Mouse (Mus musculus): ENCODE measurements at regions not wholly inside any gene's neighbourhood (a gene's known extent, or its start where the extent isn't known, plus 50 kb on each side); places are given as distances from the start of the nearest gene placed in this dataset.

- no peak overlapping the region for H3K9ac ChIP-seq
- no peak for ATAC-seq (replicated peaks)
- WGBS, result 60% methylated on average over 5 of the region's 5 CpGs
Measured at GRCm38 (mm10) chr13:45262011-45262410, 127.5 kb upstream of the Mylip start.

GRCm38 (mm10) chr13:45266287-45267064 is 123.1 kb upstream of the Mylip start:
- Histone ChIP-seq H3K27ac (no peak overlapping the region), H3K4me1 (peaks cover 12% of the 10 kb centered on the region; the same call in 1 of the 2 replicates), H3K27me3 (replicated peaks) (no peaks in the 10 kb centered on the region), H3K4me3 (no peak overlapping the region), H3K4me2 (no peak overlapping the region), H3K36me3 (replicated peaks) (no peaks in the 10 kb centered on the region), H3K9me3 (no peaks in the 10 kb centered on the region), H3K9ac (no peak overlapping the region)
- 94% methylated on average over 6 of the region's 6 CpGs for WGBS
- ATAC-seq (replicated peaks), result no peak

More at GRCm38 (mm10) chr13:45262011-45262410, 127.5 kb upstream of the Mylip start:
- Histone ChIP-seq H3K27me3 (replicated peaks) (no peaks in the 10 kb centered on the region), H3K9me3 (no peaks in the 10 kb centered on the region), H3K27ac (no peak overlapping the region), H3K4me2 (no peak overlapping the region), H3K4me3 (no peak overlapping the region), H3K4me1 (no peaks in the 10 kb centered on the region), H3K36me3 (replicated peaks) (no peaks in the 10 kb centered on the region)

GRCm38 (mm10) chr13:45267446-45267845 is 122.1 kb upstream of the Mylip start:
- H3K9ac ChIP-seq, result no peak overlapping the region
- no peaks in the 10 kb centered on the region for H3K36me3 ChIP-seq (replicated peaks)
- H3K4me3 ChIP-seq, result no peak overlapping the region
- no peak overlapping the region for H3K27ac ChIP-seq
- peaks cover 12% of the 10 kb centered on the region; the same call in 1 of the 2 replicates for H3K4me1 ChIP-seq
- 75% methylated on average over 5 of the region's 5 CpGs for WGBS
- no peak for ATAC-seq (replicated peaks)
- no peak overlapping the region for H3K4me2 ChIP-seq
- no peaks in the 10 kb centered on the region for H3K27me3 ChIP-seq (replicated peaks)
- H3K9me3 ChIP-seq, result no peaks in the 10 kb centered on the region

GRCm38 (mm10) chr13:45267906-45268305 is 121.6 kb upstream of the Mylip start:
- Histone ChIP-seq H3K4me2 (no peak overlapping the region), H3K4me3 (no peak overlapping the region), H3K4me1 (peaks cover 12% of the 10 kb centered on the region; the same call in 1 of the 2 replicates), H3K27ac (peak overlapping the region; percentile 28; the same call in 1 of the 2 replicates), H3K27me3 (replicated peaks) (no peaks in the 10 kb centered on the region), H3K9ac (no peak overlapping the region), H3K9me3 (no peaks in the 10 kb centered on the region), H3K36me3 (replicated peaks) (no peaks in the 10 kb centered on the region)
- WGBS, result 50% methylated on average over 4 of the region's 4 CpGs
- ATAC-seq (replicated peaks), result peak; percentile 48

- Histone ChIP-seq H3K9me3 (no peaks in the 10 kb centered on the region), H3K9ac (no peak overlapping the region), H3K4me2 (no peak overlapping the region), H3K36me3 (replicated peaks) (no peaks in the 10 kb centered on the region), H3K27me3 (replicated peaks) (no peaks in the 10 kb centered on the region), H3K4me1 (no peaks in the 10 kb centered on the region), H3K4me3 (no peak overlapping the region), H3K27ac (no peak overlapping the region)
- WGBS, result 83% methylated on average over 8 of the region's 8 CpGs
- no peak for ATAC-seq (replicated peaks)
Measured at GRCm38 (mm10) chr13:45274261-45274884, 115.2 kb upstream of the Mylip start.

GRCm38 (mm10) chr13:45275391-45275790 is 114.2 kb upstream of the Mylip start:
- Histone ChIP-seq H3K9ac (no peak overlapping the region), H3K9me3 (no peaks in the 10 kb centered on the region), H3K4me1 (no peaks in the 10 kb centered on the region), H3K4me2 (no peak overlapping the region), H3K4me3 (no peak overlapping the region), H3K27me3 (replicated peaks) (no peaks in the 10 kb centered on the region), H3K36me3 (replicated peaks) (no peaks in the 10 kb centered on the region), H3K27ac (no peak overlapping the region)
- ATAC-seq (replicated peaks), result no peak
- WGBS, result 65% methylated on average over 5 of the region's 5 CpGs

- H3K4me3 ChIP-seq, result no peak overlapping the region
- WGBS, result 79% methylated on average over 7 of the region's 7 CpGs
Measured at GRCm38 (mm10) chr13:45277842-45278416, 111.6 kb upstream of the Mylip start.

GRCm38 (mm10) chr13:45281106-45281505 is 108.4 kb upstream of the Mylip start:
- no peaks in the 10 kb centered on the region for H3K4me1 ChIP-seq
- no peak overlapping the region for H3K4me3 ChIP-seq
- no peaks in the 10 kb centered on the region for H3K27me3 ChIP-seq (replicated peaks)
- H3K27ac ChIP-seq, result no peak overlapping the region
- no peaks in the 10 kb centered on the region for H3K9me3 ChIP-seq
- H3K9ac ChIP-seq, result no peak overlapping the region
- no peak for ATAC-seq (replicated peaks)
- H3K36me3 ChIP-seq (replicated peaks), result no peaks in the 10 kb centered on the region
- 63% methylated on average over 8 of the region's 8 CpGs for WGBS
- no peak overlapping the region for H3K4me2 ChIP-seq

More at GRCm38 (mm10) chr13:45277842-45278416, 111.6 kb upstream of the Mylip start:
- Histone ChIP-seq H3K4me1 (no peaks in the 10 kb centered on the region), H3K9me3 (no peaks in the 10 kb centered on the region), H3K36me3 (replicated peaks) (no peaks in the 10 kb centered on the region), H3K9ac (no peak overlapping the region), H3K27me3 (replicated peaks) (no peaks in the 10 kb centered on the region), H3K4me2 (no peak overlapping the region), H3K27ac (no peak overlapping the region)
- no peak for ATAC-seq (replicated peaks)

- WGBS, result 85% methylated on average over 2 of the region's 2 CpGs
- ATAC-seq (replicated peaks), result no peak
- Histone ChIP-seq H3K4me3 (no peak overlapping the region), H3K36me3 (replicated peaks) (no peaks in the 10 kb centered on the region), H3K4me2 (no peak overlapping the region), H3K9ac (no peak overlapping the region), H3K9me3 (no peaks in the 10 kb centered on the region), H3K27ac (no peak overlapping the region), H3K27me3 (replicated peaks) (no peaks in the 10 kb centered on the region), H3K4me1 (no peaks in the 10 kb centered on the region)
Measured at GRCm38 (mm10) chr13:45286651-45287050, 102.9 kb upstream of the Mylip start.

GRCm38 (mm10) chr13:45287217-45287616 is 102.3 kb upstream of the Mylip start:
- no peak overlapping the region for H3K4me2 ChIP-seq
- H3K4me3 ChIP-seq, result no peak overlapping the region
- no peak overlapping the region for H3K9ac ChIP-seq
- no peaks in the 10 kb centered on the region for H3K4me1 ChIP-seq
- no peak overlapping the region for H3K27ac ChIP-seq
- no peaks in the 10 kb centered on the region for H3K9me3 ChIP-seq
- 84% methylated on average over 4 of the region's 4 CpGs for WGBS
- H3K36me3 ChIP-seq (replicated peaks), result no peaks in the 10 kb centered on the region
- no peak for ATAC-seq (replicated peaks)
- H3K27me3 ChIP-seq (replicated peaks), result no peaks in the 10 kb centered on the region

GRCm38 (mm10) chr13:45289976-45290375 is 99.6 kb upstream of the Mylip start:
- H3K27ac ChIP-seq, result no peak overlapping the region
- no peak overlapping the region for H3K4me2 ChIP-seq
- no peaks in the 10 kb centered on the region for H3K4me1 ChIP-seq
- no peaks in the 10 kb centered on the region for H3K9me3 ChIP-seq
- H3K36me3 ChIP-seq (replicated peaks), result no peaks in the 10 kb centered on the region
- H3K27me3 ChIP-seq (replicated peaks), result no peaks in the 10 kb centered on the region
- no peak overlapping the region for H3K9ac ChIP-seq
- no peak for ATAC-seq (replicated peaks)
- WGBS, result 73% methylated on average over 11 of the region's 11 CpGs
- no peak overlapping the region for H3K4me3 ChIP-seq

- no peak overlapping the region for H3K4me3 ChIP-seq
- H3K27ac ChIP-seq, result no peak overlapping the region
- WGBS, result 89% methylated on average over 10 of the region's 10 CpGs
- no peaks in the 10 kb centered on the region for H3K36me3 ChIP-seq (replicated peaks)
- H3K27me3 ChIP-seq (replicated peaks), result no peaks in the 10 kb centered on the region
- ATAC-seq (replicated peaks), result no peak
- no peak overlapping the region for H3K9ac ChIP-seq
- H3K9me3 ChIP-seq, result no peaks in the 10 kb centered on the region
- H3K4me1 ChIP-seq, result no peaks in the 10 kb centered on the region
- H3K4me2 ChIP-seq, result no peak overlapping the region
Measured at GRCm38 (mm10) chr13:45294691-45295090, 94.9 kb upstream of the Mylip start.

Data from midbrain, embryonic 15.5 days (tissue).